Mouse (Mus musculus) lung, embryonic 16.5 days (tissue): ENCODE measurements around the gene Nav2. TPM values are rescaled to one million over a fixed set of nuclear protein-coding genes. Genes with fewer than 3 reads are reported as not detected.

ENCODE experiments used
- ATAC-seq: fragments of 200-750 bp; cut with Nextera tagmentation; 2 replicates; pipeline ENCODE4 v1.8.0; 2017; ENCODE audit warnings: low read depth, mild to moderate bottlenecking, moderate library complexity
- H3K27ac ChIP-seq: fragments of 300-500 bp; sonication (generic); 2 replicates; pipeline ENCODE4 v1.5.1; 2014; ENCODE audit warnings: mild to moderate bottlenecking, control low read depth, low read length
- H3K27me3 ChIP-seq: fragments of 300-500 bp; sonication (generic); 2 replicates; pipeline ENCODE4 v1.6.1; 2014; ENCODE audit warnings: low read depth, low read length, mixed read lengths; ENCODE audit not compliant: control insufficient read depth, insufficient read depth
- H3K36me3 ChIP-seq: fragments of 300-500 bp; sonication (generic); 2 replicates; pipeline ENCODE4 v1.6.1; 2014; ENCODE audit warnings: low read length; ENCODE audit not compliant: control insufficient read depth, insufficient read depth
- H3K4me1 ChIP-seq: fragments of 300-500 bp; sonication (generic); replicated peaks from 2 replicates; pipeline ENCODE4 v1.6.1; 2014; ENCODE audit warnings: low read length, mixed read lengths; ENCODE audit not compliant: control insufficient read depth, insufficient read depth
- H3K4me2 ChIP-seq: fragments of 300-500 bp; sonication (generic); 2 replicates; pipeline ENCODE4 v1.6.1; 2014; ENCODE audit warnings: low read depth, low read length, control low read depth
- H3K4me3 ChIP-seq: fragments of 300-500 bp; sonication (generic); 2 replicates; pipeline ENCODE4 v1.5.1; 2014; ENCODE audit warnings: mild to moderate bottlenecking, low read length, control low read depth
- H3K9ac ChIP-seq: fragments of 300-500 bp; sonication (generic); 2 replicates; pipeline ENCODE4 v1.6.1; 2014; ENCODE audit warnings: low read length, control low read depth
- H3K9me3 ChIP-seq: fragments of 300-500 bp; sonication (generic); 2 replicates; pipeline ENCODE4 v1.6.1; 2016; ENCODE audit warnings: low read length; ENCODE audit not compliant: control insufficient read depth
- WGBS: fragments of 180-500 bp; shearing (Covaris S2); extraction: QIAGEN DNeasy Blood & Tissue Kit; methylation state at CpG from one replicate; pipeline ENCODE4 v1.1.7; 2014; 5-methylcytosine and 5-hydroxymethylcytosine counted together
- polyA plus RNA-seq: library from polyadenylated mRNA; unstranded; fragments of >200 nt; fragmentation: Nextera tagmentation; extraction: Ambion mirVana; gene quantifications from 2 replicates; pipeline ENCODE4 v1.2.1, GENCODE M21; 2015

Gene Nav2
- polyA plus RNA-seq, 1 experiment from 2014 or later = 27.3 TPM

DNA sequence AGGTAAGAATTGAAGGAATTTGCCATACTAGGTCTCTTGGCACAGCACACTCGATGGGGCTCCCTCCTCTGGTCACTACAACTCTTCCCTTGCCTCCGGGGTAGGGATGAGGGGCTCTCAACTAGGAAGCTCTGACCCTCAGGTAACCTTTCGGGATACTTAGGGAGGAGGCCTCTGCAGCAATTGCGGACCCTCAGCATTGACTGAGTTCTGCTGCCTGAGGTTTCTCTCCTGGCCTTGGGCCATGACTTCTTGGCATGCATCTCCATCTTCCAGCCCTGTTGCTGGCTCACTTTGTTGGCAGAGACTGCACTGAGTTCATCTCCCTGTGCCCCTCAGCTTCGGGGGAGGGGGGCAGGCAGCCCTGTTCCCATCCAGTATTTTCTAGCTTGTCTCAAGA is 650.4 kb downstream of the Nav2 start:
- H3K27me3 ChIP-seq = no peaks in the 10 kb centered on the region
- peak; percentile 66 for ATAC-seq
- H3K4me2 ChIP-seq = no peak overlapping the region
- no peaks in the 10 kb centered on the region for H3K9me3 ChIP-seq
- H3K27ac ChIP-seq = peak overlapping the region; percentile 31; the same call in 1 of the 2 replicates
- H3K36me3 ChIP-seq = peaks cover 4% of the 10 kb centered on the region; the same call in 1 of the 2 replicates
- no peak overlapping the region for H3K9ac ChIP-seq
- peaks cover 34% of the 10 kb centered on the region for H3K4me1 ChIP-seq
- no peak overlapping the region for H3K4me3 ChIP-seq
- 41% methylated on average over 5 of the region's 5 CpGs for WGBS

DNA sequence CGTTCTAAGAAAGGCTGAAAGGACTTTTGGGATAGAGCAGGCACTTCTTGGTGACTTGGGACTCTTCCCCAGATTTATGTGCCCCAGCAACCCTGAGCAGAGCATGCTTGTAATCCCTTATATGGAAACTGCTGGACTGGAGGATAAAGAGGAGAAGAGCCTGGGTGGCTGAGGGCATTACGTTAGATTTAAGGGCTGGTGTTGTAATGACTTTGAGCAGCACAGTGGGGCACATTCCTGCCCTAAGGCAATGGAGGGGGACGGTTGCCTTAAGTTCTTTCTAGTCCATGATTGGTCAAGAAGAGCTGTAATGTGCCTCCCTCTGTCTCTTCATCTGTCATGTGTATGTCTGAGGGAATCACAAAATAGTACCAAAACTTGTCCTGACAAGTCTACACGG is 651.5 kb downstream of the Nav2 start:
- H3K36me3 ChIP-seq = peaks cover 7% of the 10 kb centered on the region; the same call in 1 of the 2 replicates
- 61% methylated on average over 4 of the region's 4 CpGs for WGBS
- no peaks in the 10 kb centered on the region for H3K9me3 ChIP-seq
- ATAC-seq = no peak
- no peaks in the 10 kb centered on the region for H3K27me3 ChIP-seq
- H3K27ac ChIP-seq = no peak overlapping the region
- H3K4me2 ChIP-seq = no peak overlapping the region
- H3K4me1 ChIP-seq = peaks cover 31% of the 10 kb centered on the region
- no peak overlapping the region for H3K9ac ChIP-seq
- H3K4me3 ChIP-seq = no peak overlapping the region

- Histone ChIP-seq H3K4me1 (peaks cover 23% of the 10 kb centered on the region), H3K27me3 (no peaks in the 10 kb centered on the region), H3K4me2 (no peak overlapping the region), H3K9ac (no peak overlapping the region), H3K9me3 (no peaks in the 10 kb centered on the region), H3K36me3 (peaks cover 13% of the 10 kb centered on the region), H3K4me3 (no peak overlapping the region), H3K27ac (no peak overlapping the region)
- ATAC-seq = no peak
- WGBS = 90% methylated on average over 4 of the region's 4 CpGs
Measured at GRCm38 (mm10) chr7:49562404-49562803, 653.9 kb downstream of the Nav2 start.

- Histone ChIP-seq H3K27ac (0 out of 2 replicates have a peak overlapping the region, but pooled peaks have one; percentile 24), H3K4me3 (no peak overlapping the region), H3K36me3 (peaks cover 13% of the 10 kb centered on the region), H3K27me3 (no peaks in the 10 kb centered on the region), H3K4me1 (peaks cover 28% of the 10 kb centered on the region), H3K9ac (no peak overlapping the region), H3K9me3 (no peaks in the 10 kb centered on the region), H3K4me2 (no peak overlapping the region)
- ATAC-seq = no peak
- WGBS = 74% methylated on average over 8 of the region's 8 CpGs
Measured at GRCm38 (mm10) chr7:49562851-49563250, 654.3 kb downstream of the Nav2 start.

DNA sequence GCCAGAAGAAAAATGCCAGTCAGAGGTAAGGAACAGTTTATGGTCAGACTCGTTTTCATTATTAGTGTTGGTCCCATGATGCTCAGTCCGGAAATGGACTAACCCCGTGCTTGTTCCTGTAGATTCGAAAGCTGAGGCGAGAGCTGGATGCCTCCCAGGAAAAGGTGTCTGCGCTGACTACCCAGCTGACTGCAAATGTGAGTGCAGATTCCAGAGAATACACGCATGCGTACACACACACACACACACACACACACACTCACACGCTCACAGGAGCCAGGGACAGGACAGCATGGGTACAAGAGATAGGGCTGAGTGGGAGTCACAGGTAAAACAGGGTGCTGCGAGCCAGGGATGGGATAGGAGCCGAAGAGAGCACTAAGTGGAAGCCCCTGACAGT is 656.6 kb downstream of the Nav2 start:
- no peaks in the 10 kb centered on the region for H3K9me3 ChIP-seq
- H3K9ac ChIP-seq = no peak overlapping the region
- no peak overlapping the region for H3K4me2 ChIP-seq
- no peak overlapping the region for H3K27ac ChIP-seq
- H3K36me3 ChIP-seq = peaks cover 26% of the 10 kb centered on the region
- no peak overlapping the region for H3K4me3 ChIP-seq
- WGBS = 88% methylated on average over 11 of the region's 11 CpGs
- peaks cover 18% of the 10 kb centered on the region; the same call in 1 of the 2 replicates for H3K4me1 ChIP-seq
- H3K27me3 ChIP-seq = no peaks in the 10 kb centered on the region
- no peak for ATAC-seq

DNA sequence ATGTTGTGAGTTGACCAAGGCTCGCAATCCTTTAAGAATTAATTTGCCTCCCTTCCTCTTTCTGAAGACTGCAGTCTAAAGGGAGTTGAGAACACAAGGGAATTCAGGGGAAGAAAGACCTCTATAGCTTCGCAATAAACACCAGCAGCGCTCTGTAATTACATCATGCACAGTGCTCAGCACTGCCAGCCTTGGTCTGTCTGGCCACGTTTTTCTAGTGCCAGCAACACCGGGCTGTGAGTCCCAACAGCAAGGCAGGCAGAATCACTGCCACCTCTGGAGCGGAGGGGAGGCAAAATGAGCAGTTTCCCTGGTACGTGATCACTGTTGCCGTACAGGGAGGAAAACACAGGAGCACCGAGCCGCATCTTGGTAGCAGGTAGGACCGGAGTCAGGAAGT is 657.3 kb downstream of the Nav2 start:
- H3K27ac ChIP-seq = no peak overlapping the region
- H3K9ac ChIP-seq = no peak overlapping the region
- no peak for ATAC-seq

GRCm38 (mm10) chr7:49567346-49568034 is 659.0 kb downstream of the Nav2 start:
- H3K27ac ChIP-seq = peak overlapping the region; percentile 29
- H3K27me3 ChIP-seq = no peaks in the 10 kb centered on the region
- H3K4me1 ChIP-seq = peaks cover 18% of the 10 kb centered on the region; the same call in 1 of the 2 replicates
- no peak overlapping the region for H3K9ac ChIP-seq
- no peak overlapping the region for H3K4me2 ChIP-seq
- H3K36me3 ChIP-seq = peaks cover 29% of the 10 kb centered on the region
- 31% methylated on average over 13 of the region's 13 CpGs for WGBS
- no peaks in the 10 kb centered on the region for H3K9me3 ChIP-seq
- H3K4me3 ChIP-seq = no peak overlapping the region
- peak; percentile 41; the same call in 1 of the 2 replicates for ATAC-seq

More for the DNA sequence above, 657.3 kb downstream of the Nav2 start:
- Histone ChIP-seq H3K27me3 (no peaks in the 10 kb centered on the region), H3K36me3 (peaks cover 26% of the 10 kb centered on the region), H3K9me3 (no peaks in the 10 kb centered on the region), H3K4me3 (no peak overlapping the region), H3K4me2 (no peak overlapping the region), H3K4me1 (peaks cover 18% of the 10 kb centered on the region; the same call in 1 of the 2 replicates)
- WGBS = 82% methylated on average over 11 of the region's 11 CpGs

DNA sequence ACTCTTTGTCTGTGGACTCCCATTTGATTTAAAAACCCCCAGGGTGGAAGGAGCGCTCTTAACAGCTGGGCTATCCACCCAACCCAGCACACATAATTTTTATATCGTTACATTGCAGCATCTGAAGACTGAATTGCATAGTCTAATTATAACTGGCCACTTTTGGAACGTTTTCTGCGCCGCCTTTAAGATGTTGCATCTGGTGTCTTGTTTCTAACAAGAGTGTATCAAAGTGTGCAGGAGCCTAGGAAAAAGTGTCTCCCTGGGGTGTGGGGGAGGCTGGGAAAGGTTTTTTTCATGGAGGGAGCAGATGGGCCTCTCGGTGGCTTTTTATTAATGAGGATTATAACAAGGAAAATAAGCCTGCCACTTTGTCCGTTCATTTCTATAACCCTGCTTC is 661.1 kb downstream of the Nav2 start:
- Histone ChIP-seq H3K9ac (no peak overlapping the region), H3K9me3 (no peaks in the 10 kb centered on the region), H3K36me3 (peaks cover 32% of the 10 kb centered on the region), H3K27me3 (no peaks in the 10 kb centered on the region), H3K4me2 (no peak overlapping the region), H3K4me1 (peaks cover 12% of the 10 kb centered on the region; the same call in 1 of the 2 replicates), H3K4me3 (no peak overlapping the region), H3K27ac (no peak overlapping the region)
- WGBS = 89% methylated on average over 7 of the region's 7 CpGs
- no peak for ATAC-seq

DNA sequence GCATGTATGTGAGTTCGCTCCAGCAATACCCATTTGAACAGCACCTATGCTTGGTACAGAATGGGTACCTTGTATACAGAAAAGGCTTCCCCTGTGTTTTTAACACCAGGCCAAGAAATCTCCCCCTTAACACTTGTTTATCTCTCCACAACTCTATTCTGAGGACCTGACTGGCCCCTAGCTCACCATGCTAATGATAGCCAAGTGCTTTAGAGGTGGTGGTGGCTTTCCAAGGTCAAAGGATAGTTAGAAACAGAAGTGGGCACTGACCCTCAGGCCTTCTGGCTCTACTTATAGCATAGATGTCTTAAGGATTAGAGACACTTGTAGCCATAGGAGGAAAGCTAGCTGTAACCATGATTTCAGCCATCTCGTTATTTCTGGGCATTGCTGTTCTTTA is 663.1 kb downstream of the Nav2 start:
- Histone ChIP-seq H3K4me1 (peaks cover 10% of the 10 kb centered on the region; the same call in 1 of the 2 replicates), H3K27ac (no peak overlapping the region), H3K36me3 (peaks cover 35% of the 10 kb centered on the region), H3K4me3 (no peak overlapping the region), H3K4me2 (no peak overlapping the region), H3K9me3 (no peaks in the 10 kb centered on the region), H3K9ac (no peak overlapping the region), H3K27me3 (no peaks in the 10 kb centered on the region)
- 90% methylated on average over 2 of the region's 2 CpGs for WGBS
- ATAC-seq = no peak
